Mouse (Mus musculus) forebrain, postnatal 0 days (tissue): ENCODE measurements at regions not wholly inside any gene's neighbourhood (a gene's known extent, or its start where the extent isn't known, plus 50 kb on each side); places are given as distances from the start of the nearest gene placed in this dataset.

ENCODE experiments used
- ATAC-seq: fragments of 200-750 bp; cut with Nextera tagmentation; 2 replicates; pipeline ENCODE4 v1.8.0; 2017; ENCODE audit warnings: mild to moderate bottlenecking, moderate library complexity
- DNase-seq: peaks from one replicate; pipeline ENCODE4 v3.0.0-alpha.2; 2015
- H3K27ac ChIP-seq: fragments of 300-500 bp; sonication (generic); 2 replicates; pipeline ENCODE4 v1.5.1; 2014; ENCODE audit warnings: low read depth, mild to moderate bottlenecking, antibody characterized with exemption, low read length, moderate library complexity, mixed read lengths
- H3K27me3 ChIP-seq: fragments of 300-500 bp; sonication (generic); 2 replicates; pipeline ENCODE4 v1.6.1; 2014; ENCODE audit warnings: mild to moderate bottlenecking, low read length, mixed read lengths; ENCODE audit not compliant: insufficient read depth
- H3K36me3 ChIP-seq: fragments of 300-500 bp; sonication (generic); 2 replicates; pipeline ENCODE4 v1.6.1; 2014; ENCODE audit warnings: mild to moderate bottlenecking, moderate library complexity; ENCODE audit not compliant: insufficient read depth
- H3K4me1 ChIP-seq: fragments of 300-500 bp; sonication (generic); 2 replicates; pipeline ENCODE4 v1.6.1; 2014; ENCODE audit warnings: antibody characterized with exemption; ENCODE audit not compliant: insufficient read depth
- H3K4me2 ChIP-seq: fragments of 300-500 bp; sonication (generic); 2 replicates; pipeline ENCODE4 v1.6.1; 2014; ENCODE audit warnings: low read depth, mild to moderate bottlenecking, moderate library complexity
- H3K4me3 ChIP-seq: fragments of 300-500 bp; sonication (generic); 2 replicates; pipeline ENCODE4 v1.5.1; 2014; ENCODE audit warnings: low read depth, low read length, mixed read lengths
- H3K9ac ChIP-seq: fragments of 300-500 bp; sonication (generic); 2 replicates; pipeline ENCODE4 v1.6.1; 2014; ENCODE audit warnings: mild to moderate bottlenecking
- H3K9me3 ChIP-seq: fragments of 300-500 bp; sonication (generic); 2 replicates; pipeline ENCODE4 v1.6.1; 2016; ENCODE audit warnings: low read length
- CTCF ChIP-seq: sonication (generic); IDR thresholded peaks from 2 replicates; pipeline ENCODE4 v1.5.1; 2016; ENCODE audit warnings: antibody characterized with exemption, control low read depth, low read depth
- WGBS: fragments of 180-500 bp; shearing (Covaris S2); extraction: QIAGEN DNeasy Blood & Tissue Kit; methylation state at CpG from one replicate; pipeline ENCODE4 v1.1.7; 2014; 5-methylcytosine and 5-hydroxymethylcytosine counted together

DNA sequence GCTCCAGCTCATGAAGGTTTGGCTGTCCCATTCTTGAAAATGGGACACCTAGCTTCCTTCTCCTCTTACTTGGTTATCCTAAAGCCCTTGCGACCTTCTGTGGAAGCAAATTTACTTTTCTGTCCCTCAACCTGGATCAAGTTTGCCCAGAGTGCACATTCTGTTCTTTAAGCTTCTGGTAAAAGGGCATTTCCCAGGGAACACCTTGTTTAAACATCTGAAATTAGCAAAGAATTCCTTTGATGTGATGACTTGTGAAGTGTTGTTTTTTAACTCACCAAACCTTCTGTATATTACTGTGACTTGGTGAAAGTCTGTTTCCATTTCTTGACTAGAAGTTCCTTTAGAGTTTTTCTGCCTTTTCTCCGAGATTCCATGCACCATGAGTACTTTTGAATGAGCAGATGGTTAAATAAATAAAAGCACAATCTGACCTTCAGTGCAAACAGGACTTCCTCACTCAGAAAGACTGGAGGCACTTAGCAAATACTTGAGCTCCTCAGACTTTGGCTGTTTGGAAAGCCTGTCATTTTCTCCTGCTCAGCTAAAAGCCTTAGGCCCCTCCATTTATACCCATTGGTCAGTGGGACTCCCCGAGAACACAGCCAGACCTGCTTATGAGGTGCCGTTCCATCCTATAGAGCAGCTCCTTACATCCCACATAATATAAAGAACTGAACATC is 69.3 kb upstream of the Rprm start:
- no peaks in the 10 kb centered on the region for H3K9me3 ChIP-seq
- TF ChIP-seq CTCF, result no peak
- ATAC-seq, result no peak

GRCm38 (mm10) chr2:54158689-54159630 is 73.6 kb upstream of the Rprm start:
- no peaks in the 10 kb centered on the region for H3K27me3 ChIP-seq
- ATAC-seq, result no peak
- H3K36me3 ChIP-seq, result no peaks in the 10 kb centered on the region
- no peak overlapping the region for H3K27ac ChIP-seq
- no peaks in the 10 kb centered on the region for H3K4me1 ChIP-seq
- WGBS, result 33% methylated on average over 8 of the region's 8 CpGs
- H3K4me3 ChIP-seq, result no peak overlapping the region
- H3K4me2 ChIP-seq, result no peak overlapping the region
- H3K9ac ChIP-seq, result no peak overlapping the region
- TF ChIP-seq CTCF, result no peak
- no peaks in the 10 kb centered on the region for H3K9me3 ChIP-seq
- DNase-seq, result no peak

More for the DNA sequence above, 69.3 kb upstream of the Rprm start:
- no peaks in the 10 kb centered on the region for H3K4me1 ChIP-seq
- no peak overlapping the region for H3K9ac ChIP-seq
- no peaks in the 10 kb centered on the region for H3K36me3 ChIP-seq
- no peak overlapping the region for H3K27ac ChIP-seq
- no peaks in the 10 kb centered on the region for H3K27me3 ChIP-seq
- H3K4me2 ChIP-seq, result no peak overlapping the region
- DNase-seq, result no peak
- 88% methylated on average over 4 of the region's 4 CpGs for WGBS
- no peak overlapping the region for H3K4me3 ChIP-seq

GRCm38 (mm10) chr2:54177549-54177948 is 92.2 kb upstream of the Rprm start:
- no peak for ATAC-seq
- Histone ChIP-seq H3K4me2 (no peak overlapping the region), H3K27ac (no peak overlapping the region), H3K9me3 (no peaks in the 10 kb centered on the region), H3K4me3 (no peak overlapping the region), H3K4me1 (no peaks in the 10 kb centered on the region), H3K9ac (no peak overlapping the region), H3K27me3 (no peaks in the 10 kb centered on the region), H3K36me3 (no peaks in the 10 kb centered on the region)
- TF ChIP-seq CTCF, result no peak
- 80% methylated on average over 2 of the region's 2 CpGs for WGBS
- DNase-seq, result no peak

DNA sequence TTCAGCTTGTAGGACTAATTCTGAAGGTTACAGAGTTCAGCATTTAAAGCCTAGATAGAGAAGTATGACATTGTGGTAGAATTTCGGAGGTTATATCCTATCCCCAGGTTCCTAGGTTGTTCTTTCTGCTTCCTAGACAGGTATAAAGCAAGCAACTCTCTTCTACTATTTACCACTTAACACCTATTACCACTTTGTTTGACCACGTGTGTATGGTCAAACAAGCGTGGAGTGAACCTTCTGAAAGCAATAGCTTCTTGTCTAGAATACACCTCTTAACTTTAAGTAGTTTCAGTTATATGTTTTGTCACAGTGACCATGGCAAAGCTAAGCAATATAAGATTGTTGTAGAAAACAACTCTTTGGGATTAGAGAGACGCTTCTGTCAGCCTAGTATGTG is 105.5 kb upstream of the Rprm start:
- Histone ChIP-seq H3K4me1 (no peaks in the 10 kb centered on the region), H3K4me2 (no peak overlapping the region), H3K27ac (no peak overlapping the region), H3K27me3 (no peaks in the 10 kb centered on the region), H3K36me3 (no peaks in the 10 kb centered on the region), H3K4me3 (no peak overlapping the region), H3K9me3 (no peaks in the 10 kb centered on the region), H3K9ac (no peak overlapping the region)
- DNase-seq (no peak), ATAC-seq (no peak)
- no peak for TF ChIP-seq CTCF
- WGBS, result 92% methylated on average over 4 of the region's 4 CpGs

DNA sequence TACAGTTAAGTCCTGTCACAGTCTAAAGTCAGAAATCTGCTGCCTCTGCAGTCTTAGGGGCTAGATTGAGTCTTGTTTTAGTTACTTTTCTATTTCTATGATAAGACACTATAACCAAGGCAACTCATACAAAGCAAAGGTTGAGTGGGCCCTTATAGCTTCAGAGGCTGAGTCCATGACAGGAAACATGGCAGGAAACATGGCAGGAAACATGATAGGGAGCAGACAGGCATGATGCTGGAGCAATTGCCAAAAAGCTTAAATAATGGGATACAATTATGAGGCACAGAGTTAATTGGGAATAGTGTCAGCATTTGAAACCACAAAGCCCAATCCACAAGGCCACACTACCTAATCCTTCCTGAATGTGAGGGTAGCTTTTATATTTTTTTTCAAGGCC is 113.0 kb upstream of the Rprm start:
- no peaks in the 10 kb centered on the region for H3K9me3 ChIP-seq
- DNase-seq (no peak), ATAC-seq (no peak)
- no peaks in the 10 kb centered on the region for H3K4me1 ChIP-seq
- H3K4me2 ChIP-seq, result no peak overlapping the region
- no peaks in the 10 kb centered on the region for H3K36me3 ChIP-seq
- no peak overlapping the region for H3K27ac ChIP-seq
- TF ChIP-seq CTCF, result no peak
- H3K27me3 ChIP-seq, result no peaks in the 10 kb centered on the region
- H3K9ac ChIP-seq, result no peak overlapping the region
- H3K4me3 ChIP-seq, result no peak overlapping the region

DNA sequence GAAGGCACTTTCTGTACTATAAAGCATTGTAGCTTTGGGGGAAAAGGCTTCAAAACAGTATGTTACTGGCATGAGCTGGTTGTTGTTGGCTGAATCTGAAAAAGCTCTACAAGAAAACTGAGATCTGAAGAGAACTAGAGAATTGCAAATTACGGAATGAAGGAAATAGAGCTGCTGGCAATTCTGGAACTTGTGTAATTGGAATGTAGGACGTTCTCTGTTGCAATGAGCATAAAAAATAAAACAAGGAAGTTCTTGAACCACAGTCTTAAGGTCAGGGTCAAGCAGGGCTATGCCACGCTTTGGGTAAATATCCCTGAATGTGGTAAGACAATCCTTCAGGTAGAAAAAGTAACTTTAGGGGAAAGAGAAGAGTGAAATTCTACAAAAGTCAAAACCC is 130.2 kb upstream of the Rprm start:
- H3K4me1 ChIP-seq, result no peaks in the 10 kb centered on the region
- no peaks in the 10 kb centered on the region for H3K9me3 ChIP-seq
- H3K36me3 ChIP-seq, result no peaks in the 10 kb centered on the region
- H3K9ac ChIP-seq, result no peak overlapping the region
- DNase-seq (no peak), ATAC-seq (no peak)
- 75% methylated on average over 3 of the region's 3 CpGs for WGBS
- TF ChIP-seq CTCF, result no peak
- H3K4me2 ChIP-seq, result no peak overlapping the region
- H3K27ac ChIP-seq, result no peak overlapping the region
- H3K27me3 ChIP-seq, result no peaks in the 10 kb centered on the region
- no peak overlapping the region for H3K4me3 ChIP-seq

DNA sequence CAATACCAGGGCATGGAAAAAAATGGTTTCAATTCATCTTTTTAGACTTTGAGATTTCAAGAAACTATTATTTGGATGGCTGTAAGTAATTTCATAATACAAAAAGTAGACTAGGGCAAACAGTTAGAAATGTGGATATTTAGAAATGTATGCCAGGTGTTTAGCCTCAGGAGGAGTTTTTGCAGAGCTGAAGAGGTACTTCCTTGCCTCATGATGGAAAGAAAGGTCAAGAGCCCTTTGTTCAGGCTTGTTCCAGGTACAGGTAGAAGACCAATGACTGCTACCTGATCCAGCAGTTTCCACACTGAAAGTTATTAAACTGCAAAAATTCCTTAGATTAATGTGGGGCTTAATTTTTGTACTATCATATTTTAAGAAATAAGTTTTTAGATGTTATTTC is 143.3 kb upstream of the Rprm start:
- Histone ChIP-seq H3K27me3 (no peaks in the 10 kb centered on the region), H3K9ac (no peak overlapping the region), H3K4me1 (no peaks in the 10 kb centered on the region), H3K9me3 (no peaks in the 10 kb centered on the region), H3K27ac (no peak overlapping the region), H3K36me3 (no peaks in the 10 kb centered on the region), H3K4me2 (no peak overlapping the region), H3K4me3 (no peak overlapping the region)
- ATAC-seq, result no peak
- no peak for TF ChIP-seq CTCF
- no peak for DNase-seq
